Mouse (Mus musculus) cerebellum, adult 2 months (tissue): ENCODE measurements around the gene Ehd1.

Experiments
- CTCF ChIP-seq: fragments of 200-500 bp; IDR thresholded peaks from 2 replicates; pipeline ENCODE4 v1.5.1; 2011; ENCODE audit warnings: low read depth, mild to moderate bottlenecking, control low read depth, low read length, moderate library complexity, borderline replicate concordance; ENCODE audit not compliant: insufficient read depth
- POLR2A ChIP-seq: fragments of 200-500 bp; IDR thresholded peaks from 2 replicates; pipeline ENCODE4 v1.6.1; 2011; ENCODE audit warnings: low read length, control low read depth, borderline replicate concordance; ENCODE audit not compliant: insufficient read depth

- TF ChIP-seq POLR2A: no peak
- TF ChIP-seq CTCF: peak; percentile 54; the same call in 1 of the 2 replicates
Observed at GRCm38 (mm10) chr19:6260428-6260827, 16.1 kb upstream of the Ehd1 start.
